25 mouse cellular contexts compared by ENCODE assay signal in the genomic region with DNA sequence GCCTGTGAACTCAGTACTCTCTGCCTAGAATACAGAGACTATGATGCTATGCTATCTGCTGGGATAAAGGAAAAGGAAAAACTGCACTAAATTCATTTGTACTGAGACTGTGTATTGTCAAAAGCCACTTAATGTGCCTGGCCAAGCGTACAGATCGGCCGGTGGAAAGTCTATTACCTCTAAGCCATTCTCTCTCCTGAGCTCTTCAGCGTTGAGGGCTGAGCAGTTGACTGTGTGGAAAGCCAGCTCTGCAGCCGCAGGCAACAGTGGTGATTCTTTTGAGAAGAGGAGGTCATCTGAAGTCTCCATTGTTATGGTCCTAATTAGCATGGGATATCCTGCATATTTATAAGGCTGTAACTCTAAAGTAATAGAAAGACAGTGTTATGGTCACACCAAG. TPM values are rescaled to one million over a fixed set of nuclear protein-coding genes. Genes with fewer than 3 reads are reported as not detected.
DNase-seq lines count a peak whose midpoint lies in the region; ATAC-seq and TF ChIP-seq lines count a peak whose summit lies in the region.
"Had no signal": no experiment of that assay in that cellular context is flagged by ENCODE, and none has a peak within 500 bp of the region (broad histone marks: within the 10 kb centered on the region; RNA-seq: fewer than 3 reads in every experiment).

No protein-coding gene starts in this region.

- H3K36me3 ChIP-seq in hindbrain, embryonic 13.5 days = peaks cover 67% of the 10 kb centered on the region
- H3K36me3 ChIP-seq in hindbrain, postnatal 0 days (ENCODE audit: insufficient read depth, low read length) = peaks cover 51% of the 10 kb centered on the region
- H3K36me3 ChIP-seq in thymus, adult 2 months (ENCODE audit: control insufficient read depth, insufficient read depth, low read length) = peaks cover 58% of the 10 kb centered on the region

- H3K27me3 ChIP-seq in hindbrain, embryonic 13.5 days = no peaks in the 10 kb centered on the region
- H3K27me3 ChIP-seq in hindbrain, postnatal 0 days (ENCODE audit: insufficient read depth, low read length) = no peaks in the 10 kb centered on the region
- H3K27me3 ChIP-seq in thymus, adult 2 months (ENCODE audit: control insufficient read depth, insufficient read depth, low read length) = no peaks in the 10 kb centered on the region
- H3K27me3 ChIP-seq: embryonic facial prominence, embryonic 12.5 days; forebrain, embryonic 12.5 days; kidney, embryonic 15.5 days; limb, embryonic 15.5 days had no signal

- peaks cover 12% of the 10 kb centered on the region for H3K4me1 ChIP-seq in hindbrain, embryonic 13.5 days (replicated peaks)
- no peaks in the 10 kb centered on the region for H3K4me1 ChIP-seq in hindbrain, postnatal 0 days (ENCODE audit: insufficient read depth, low read length)
- H3K4me1 ChIP-seq in thymus, adult 2 months (replicated peaks; ENCODE audit: control insufficient read depth, insufficient read depth, low read length) = no peaks in the 10 kb centered on the region
- H3K4me1 ChIP-seq: embryonic facial prominence, embryonic 12.5 days; forebrain, embryonic 12.5 days; kidney, embryonic 15.5 days; limb, embryonic 15.5 days had no signal

- no peak for TF ChIP-seq CTCF in hindbrain, postnatal 0 days (IDR thresholded peaks at IDR 0.05; ENCODE audit: low read depth)
- no peak for TF ChIP-seq CTCF in thymus, adult 2 months (IDR thresholded peaks at IDR 0.05; ENCODE audit: borderline replicate concordance, control insufficient read depth, extremely low read depth, insufficient read depth, low read length, poor library complexity)

- no peak overlapping the region for H3K4me3 ChIP-seq in hindbrain, embryonic 13.5 days
- no peak overlapping the region for H3K4me3 ChIP-seq in hindbrain, postnatal 0 days (ENCODE audit: low read length)
- H3K4me3 ChIP-seq in thymus, adult 2 months (ENCODE audit: control insufficient read depth, insufficient read depth, low read length) = no peak overlapping the region
- H3K4me3 ChIP-seq: embryonic facial prominence, embryonic 12.5 days; forebrain, embryonic 12.5 days; kidney, embryonic 15.5 days; limb, embryonic 15.5 days had no signal

- H3K9me3 ChIP-seq in hindbrain, embryonic 13.5 days = no peaks in the 10 kb centered on the region
- H3K9me3 ChIP-seq in hindbrain, postnatal 0 days (ENCODE audit: low read length) = no peaks in the 10 kb centered on the region
- H3K9me3 ChIP-seq: embryonic facial prominence, embryonic 12.5 days; forebrain, embryonic 12.5 days; kidney, embryonic 15.5 days; limb, embryonic 15.5 days had no signal

- 0 out of 2 replicates have a peak overlapping the region, but pooled peaks have one; percentile 30 for H3K27ac ChIP-seq in hindbrain, embryonic 13.5 days
- H3K27ac ChIP-seq in hindbrain, postnatal 0 days = no peak overlapping the region
- no peak overlapping the region for H3K27ac ChIP-seq in thymus, adult 2 months (ENCODE audit: control insufficient read depth, insufficient read depth, low read length)
- H3K27ac ChIP-seq: embryonic facial prominence, embryonic 12.5 days; forebrain, embryonic 12.5 days; kidney, embryonic 15.5 days; limb, embryonic 15.5 days; liver, embryonic 14.5 days had no signal

- ATAC-seq in hindbrain, embryonic 13.5 days (ENCODE audit: low FRiP score) = no peak
- ATAC-seq in hindbrain, postnatal 0 days = no peak
- ATAC-seq: CD4-positive, CD25-positive, alpha-beta regulatory T cell, adult 4 months; midbrain, embryonic 16.5 days had no signal

- TF ChIP-seq POLR2A in thymus, adult 2 months (IDR thresholded peaks at IDR 0.05; ENCODE audit: control insufficient read depth, extremely low read depth, insufficient read depth, low read length, poor library complexity) = no peak

- no peak overlapping the region for H3K9ac ChIP-seq in hindbrain, embryonic 13.5 days
- H3K9ac ChIP-seq in hindbrain, postnatal 0 days (replicated peaks; ENCODE audit: low read length) = no peak overlapping the region
- H3K9ac ChIP-seq: embryonic facial prominence, embryonic 12.5 days; forebrain, embryonic 12.5 days; kidney, embryonic 15.5 days; limb, embryonic 15.5 days; liver, embryonic 14.5 days; lung, embryonic 14.5 days had no signal

- peak; percentile 20 for DNase-seq in cerebellum, adult 8-10 months
- no peak for DNase-seq in cerebellum, adult 11 months
- no peak for DNase-seq in hindbrain, postnatal 0 days (ENCODE audit: low spot score)
- peak; percentile 11 for DNase-seq in retina, postnatal 1 day
- no peak for DNase-seq in retina, embryonic 14.5 days (ENCODE audit: low spot score)
- no peak for DNase-seq in urinary bladder, postnatal 36 days (ENCODE audit: low spot score in 2 of 2)
- DNase-seq in thymus, adult 2 months = no peak
- DNase-seq: adrenal gland, postnatal 14 days; kidney, adult 11 months; layer of hippocampus, adult 9-11 months; lung, embryonic 14.5 days; right cerebral cortex, postnatal 14 days; spleen, adult 18-20 months; thymus, postnatal 25 days had no signal

- WGBS in hindbrain, embryonic 13.5 days = 17% methylated on average over 5 of the region's 5 CpGs
- WGBS in hindbrain, postnatal 0 days = 23% methylated on average over 5 of the region's 5 CpGs
- 97% methylated on average over 5 of the region's 5 CpGs for WGBS in thymus, adult 2 months

- no peak overlapping the region for H3K4me2 ChIP-seq in hindbrain, embryonic 13.5 days
- H3K4me2 ChIP-seq in hindbrain, postnatal 0 days (ENCODE audit: low read depth, low read length) = no peak overlapping the region
- H3K4me2 ChIP-seq: embryonic facial prominence, embryonic 12.5 days; forebrain, embryonic 12.5 days; heart, embryonic 11.5 days; kidney, embryonic 15.5 days; limb, embryonic 15.5 days; lung, embryonic 14.5 days had no signal

RNA-seq across cellular contexts. Expression of a gene that starts 55.6 kb away (rescaled TPM):
- polyA plus RNA-seq in hindbrain, embryonic 13.5 days (2015; fragmentation: Nextera tagmentation; extraction: Ambion mirVana) = 0.47 and 0.69 TPM in 2 replicates
- 0.54 and 1.3 TPM in 2 replicates for total RNA-seq in hindbrain, postnatal 0 days (2014; rRNA removed)
- 0.93 and 1.0 TPM in 2 replicates for polyA plus RNA-seq in hindbrain, postnatal 0 days (2015; fragmentation: Nextera tagmentation; extraction: Ambion mirVana)
- polyA plus RNA-seq in thymus, adult 2 months (2012; rRNA removed) = 9.1 and 13.6 TPM in 2 replicates
- total RNA-seq: hematopoietic stem cell, adult 5-6 weeks; left cerebral cortex, adult 8-10 months had no signal

Comparison
In these comparisons a context has a peak if more than half of its experiments do, and no peak if none do; other contexts are left out.
1. DNase-seq: peak in cerebellum, adult 8-10 months (single experiment) and retina, postnatal 1 day (single experiment); none in cerebellum, adult 11 months (single experiment), hindbrain, postnatal 0 days (single experiment), retina, embryonic 14.5 days (single experiment), urinary bladder, postnatal 36 days (0 of 2) and thymus, adult 2 months (single experiment).